Mouse (Mus musculus) myocyte (in vitro differentiated cells): ENCODE results near the gene Aatf.

Experiments used
- MAX ChIP-seq: IDR thresholded peaks from one replicate; pipeline ENCODE4 v1.6.1; 2011; ENCODE audit warnings: low read depth, mild to moderate bottlenecking, control low read depth
- MYOD1 ChIP-seq, 3 experiments: IDR thresholded peaks; one replicate each; pipeline ENCODE4 v1.6.1; 2011; ENCODE audit warnings: control low read depth in 2 of 3, low read depth in 2 of 3, mild to moderate bottlenecking in 2 of 3, moderate library complexity in 1 of 3; ENCODE audit not compliant: insufficient read length in 2 of 3, control insufficient read depth in 1 of 3
- POLR2A ChIP-seq: IDR thresholded peaks from one replicate; pipeline ENCODE4 v1.6.1; 2011; ENCODE audit warnings: low read depth, mild to moderate bottlenecking, control low read depth, moderate library complexity; ENCODE audit not compliant: insufficient read length
- POLR2AphosphoS2 ChIP-seq: IDR thresholded peaks from one replicate; pipeline ENCODE4 v1.6.1; 2011; ENCODE audit warnings: low read depth, control low read depth; ENCODE audit not compliant: insufficient read length

DNA sequence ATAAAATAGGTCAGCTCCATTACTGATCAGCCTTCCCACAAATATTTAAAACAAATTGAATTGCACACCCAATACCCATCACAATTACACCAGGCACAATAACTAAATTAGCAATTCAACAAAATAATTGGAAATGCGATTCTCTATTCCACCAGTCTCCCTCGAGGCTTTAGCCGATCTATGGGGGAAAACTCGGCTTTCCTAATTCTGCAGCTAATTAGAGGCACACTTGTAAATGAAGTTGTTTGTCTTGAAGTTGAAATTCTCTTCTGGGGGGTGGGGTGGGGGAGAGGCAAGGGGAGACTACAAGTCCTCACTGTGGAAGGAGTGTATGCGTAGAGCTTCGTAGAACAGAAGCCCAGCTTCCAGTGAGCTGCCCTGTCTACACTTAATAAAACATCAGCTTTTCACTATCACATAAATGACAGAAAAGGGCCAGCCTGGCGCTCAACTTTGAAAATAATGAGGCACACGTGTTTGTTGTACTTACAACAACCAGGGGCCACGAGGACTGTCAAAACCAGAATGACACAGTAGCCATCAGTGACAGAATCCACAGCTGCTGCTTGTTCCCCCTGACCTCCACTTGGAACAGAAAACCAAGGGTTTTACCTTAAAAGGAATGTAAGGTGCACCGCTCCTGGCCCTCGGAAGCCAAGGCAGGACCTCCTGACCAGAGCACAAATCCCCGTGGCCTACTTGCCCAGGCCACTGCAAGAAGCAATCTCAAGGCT lies 101.0 kb downstream of the Aatf start:
- TF ChIP-seq MYOD1 (IDR thresholded peaks at IDR 0.05; ENCODE audit: control insufficient read depth in 1 of 3, insufficient read length in 2 of 3, low read depth in 2 of 3) = no peak
- TF ChIP-seq POLR2A = no peak
- TF ChIP-seq MAX = no peak
- no peak for TF ChIP-seq POLR2AphosphoS2
